Mouse (Mus musculus): Measurements from ENCODE around the gene Tnfsf12.
A peak's percentile ranks its signal among the peaks of the same experiment; 100 is the strongest.
"Not testable (repeated sequence)": the region's sequence is repeated elsewhere in the genome, so short reads cannot be mapped to it uniquely, and the experiment has no call there.

Gene Tnfsf12

DNA sequence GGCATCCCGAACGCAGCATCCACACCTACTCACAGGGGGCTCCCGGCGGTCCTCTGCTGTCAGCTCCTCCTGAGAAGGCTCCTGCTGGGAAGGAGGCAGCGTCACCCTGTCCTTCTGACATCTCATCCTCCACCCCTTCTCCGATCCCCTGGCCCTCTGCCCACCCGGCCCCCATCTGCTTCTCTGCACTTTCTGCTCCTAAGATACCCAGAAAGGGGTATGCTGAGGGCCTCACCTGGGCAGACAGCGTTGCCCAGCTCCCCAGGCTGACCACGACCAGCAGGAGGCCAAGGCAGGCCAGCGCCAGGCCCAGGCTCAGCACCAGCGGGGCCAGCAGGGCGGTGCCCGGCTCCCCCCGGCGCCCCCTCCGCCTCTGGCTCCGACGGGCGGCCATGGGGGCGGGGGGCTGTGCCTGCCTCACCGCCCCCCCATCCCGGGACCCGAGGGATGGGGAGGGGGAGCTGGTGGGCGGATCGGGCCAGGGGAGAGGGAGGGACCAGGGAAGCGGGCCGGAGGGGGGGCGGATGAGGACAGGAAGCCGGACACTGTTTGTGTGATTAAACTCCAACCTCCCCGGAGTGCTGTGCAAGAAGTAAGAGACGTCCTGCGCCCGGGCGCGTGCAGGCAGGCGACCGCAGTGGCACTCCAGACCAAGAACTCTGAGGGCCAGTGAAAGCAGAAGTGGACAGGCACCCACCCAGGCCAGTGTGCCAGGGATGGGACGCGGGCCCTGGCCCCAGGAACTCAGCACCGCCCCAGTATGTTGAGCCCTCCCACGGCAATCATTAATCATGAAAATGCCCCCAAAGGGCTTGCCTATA is at the start of gene Tnfsf12, which contains the start of gene Tnfsfm13:
Gene Tnfsf12, minus strand, starts transcription at position 489 of the 821 bp plus-strand sequence.
Gene Tnfsfm13, minus strand, starts transcription at position 738 of the 821 bp plus-strand sequence.
- no peak for DNase-seq

DNA sequence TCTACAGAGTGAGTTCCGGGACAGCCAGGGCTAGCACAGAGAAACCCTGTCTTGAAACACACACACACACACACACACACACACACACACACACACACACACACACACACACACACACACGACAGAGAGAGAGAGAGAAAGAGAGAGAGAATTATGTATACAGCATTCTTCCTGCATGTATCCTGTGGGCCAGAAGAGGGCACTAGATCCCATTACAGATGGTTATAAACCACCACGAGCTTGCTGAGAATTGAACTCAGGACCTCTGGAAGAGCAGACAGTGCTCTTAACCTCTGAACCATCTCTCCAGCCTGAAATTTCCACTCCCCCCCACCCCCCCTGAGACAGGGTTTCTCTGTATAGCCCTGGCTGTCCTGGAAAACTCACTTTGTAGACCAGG is 35.8 kb upstream of the Tnfsf12 start:
- not testable (repeated sequence) for DNase-seq

DNA sequence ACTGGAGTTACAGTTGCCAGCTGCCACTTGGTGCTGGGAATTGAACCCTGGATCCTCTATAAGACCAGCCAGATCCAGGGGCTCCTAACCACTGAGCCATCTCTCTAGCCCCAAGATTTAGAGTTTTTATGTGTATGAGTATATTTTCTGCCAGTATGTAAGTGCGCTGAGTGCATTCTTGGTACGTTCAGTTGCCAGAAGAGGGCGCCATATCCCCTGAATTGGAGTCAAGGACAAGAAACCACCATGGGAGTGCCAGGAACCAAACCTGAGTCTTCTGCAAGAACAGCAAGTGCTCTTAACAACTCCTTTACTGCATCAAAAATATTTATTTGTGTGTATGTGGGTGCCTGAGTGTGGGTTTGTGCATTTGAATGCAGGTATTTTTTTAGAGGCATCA is 33.4 kb upstream of the Tnfsf12 start:
- peak; percentile 76 for DNase-seq

DNA sequence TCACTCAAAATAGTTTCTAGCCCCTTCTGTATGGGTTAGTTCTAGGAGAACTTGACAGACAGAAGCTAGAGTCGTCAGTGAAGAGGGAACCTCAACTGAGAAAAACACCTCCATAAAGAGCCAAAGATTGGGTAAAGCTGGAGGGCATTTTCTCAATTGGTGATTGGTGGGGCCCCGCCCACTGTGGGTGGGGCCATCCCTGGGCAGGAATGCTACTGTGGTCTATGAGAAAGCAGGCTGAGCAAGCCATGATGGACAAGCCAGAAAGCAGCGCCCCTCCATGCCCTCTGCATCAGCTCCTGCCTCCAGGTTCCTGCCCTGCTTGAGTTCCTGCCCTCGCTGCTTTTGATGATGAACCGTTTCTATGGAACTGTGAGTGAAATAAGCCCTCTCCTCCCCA is 30.3 kb upstream of the Tnfsf12 start:
- no peak for DNase-seq

DNA sequence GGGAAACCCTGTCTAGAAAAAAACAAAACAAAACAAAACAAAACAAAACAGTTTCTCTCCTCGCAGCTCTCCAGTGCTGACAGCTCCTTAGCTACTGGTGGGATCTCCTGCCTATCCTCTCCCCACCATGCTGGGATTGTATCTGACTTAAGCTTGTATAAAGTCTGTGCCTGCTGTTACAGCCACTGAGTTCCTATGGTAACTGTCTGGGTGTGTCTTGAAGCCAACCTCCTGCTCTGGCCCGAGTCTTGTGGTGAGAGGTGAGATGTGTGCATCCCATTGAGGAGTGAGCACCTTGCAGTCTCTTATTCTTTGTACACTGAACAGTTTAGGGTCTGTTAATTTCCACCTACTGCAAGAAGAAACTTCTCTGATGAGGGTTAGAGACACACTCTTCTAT is 27.4 kb upstream of the Tnfsf12 start:
- DNase-seq, result no peak

DNA sequence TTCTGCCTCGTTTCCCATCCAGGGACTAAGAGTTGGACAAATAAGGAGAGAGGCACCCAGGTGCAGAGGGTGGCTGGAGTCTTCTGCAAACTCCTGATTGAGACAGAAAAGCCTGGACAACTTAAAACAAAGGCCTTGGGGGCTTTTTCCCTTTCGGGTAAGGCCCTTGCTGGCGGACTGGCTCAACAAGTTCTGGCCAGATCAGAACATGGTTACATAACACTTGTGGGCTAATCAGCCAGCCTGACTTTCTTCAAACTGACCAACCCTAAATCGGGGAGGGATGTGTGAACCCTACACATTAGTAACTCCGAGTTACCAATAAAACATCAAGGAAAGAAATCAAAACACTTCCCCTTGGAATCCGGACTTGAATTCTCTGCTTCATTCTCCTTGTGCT is 25.2 kb upstream of the Tnfsf12 start:
- DNase-seq, result no peak

DNA sequence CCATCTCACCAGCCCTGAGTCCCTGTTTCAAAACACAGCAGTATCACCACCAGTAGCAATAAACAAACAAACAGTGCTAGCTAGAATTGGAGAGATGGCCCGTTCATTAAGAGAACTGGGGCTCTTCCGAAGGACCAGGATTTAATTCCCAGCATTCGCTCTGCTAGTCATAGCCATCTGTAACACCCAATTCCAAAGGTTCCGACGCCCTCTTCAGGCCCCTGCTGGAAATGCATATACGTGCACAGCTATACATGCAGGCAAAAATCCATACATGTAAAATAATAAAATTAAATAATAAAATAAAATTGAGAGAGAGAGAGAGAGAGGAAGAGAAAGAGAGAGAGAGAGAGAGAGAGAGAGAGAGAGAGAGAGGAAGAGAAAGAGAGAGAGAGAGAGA is 23.8 kb upstream of the Tnfsf12 start:
- no peak for DNase-seq

DNA sequence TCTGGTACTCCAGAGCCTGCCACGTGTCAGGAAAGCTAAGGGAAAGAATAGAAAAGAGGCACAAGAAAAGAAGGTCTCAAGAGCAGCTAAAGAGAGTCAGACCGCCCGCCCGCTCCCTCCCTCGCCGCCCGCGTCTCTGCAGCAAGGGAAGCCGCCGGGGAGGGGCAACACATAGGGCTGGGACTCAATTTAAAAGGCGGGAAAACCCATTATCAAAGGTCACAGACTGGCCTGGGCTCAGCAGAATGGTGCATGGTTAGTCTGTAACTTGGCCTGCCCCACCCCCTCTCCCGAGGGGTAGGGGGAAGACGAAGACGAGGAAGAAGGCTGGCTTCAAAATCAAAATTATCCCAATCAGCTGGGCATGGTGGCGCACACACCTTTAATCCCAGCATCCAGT is 23.0 kb upstream of the Tnfsf12 start:
- no peak for DNase-seq

DNA sequence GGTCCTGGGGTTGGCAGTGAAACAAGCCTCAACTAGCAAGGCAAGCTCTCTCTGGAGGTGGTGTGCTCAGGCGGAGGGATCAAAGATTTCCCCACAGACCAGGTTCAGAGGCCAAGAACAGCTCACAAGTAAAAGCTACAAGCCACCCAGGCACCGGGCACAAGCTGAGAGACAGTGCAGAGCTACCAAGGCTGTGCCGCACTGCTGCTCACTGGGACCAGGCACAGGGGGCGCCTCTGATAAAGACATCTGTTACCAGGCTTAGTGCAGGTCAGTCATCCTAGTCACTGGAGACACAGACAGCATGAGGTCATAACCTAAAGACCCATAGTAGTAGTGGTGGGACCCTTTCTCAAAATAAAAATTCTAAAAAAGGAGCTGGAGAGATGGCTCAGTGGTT is 21.3 kb upstream of the Tnfsf12 start:
- no peak for DNase-seq

DNA sequence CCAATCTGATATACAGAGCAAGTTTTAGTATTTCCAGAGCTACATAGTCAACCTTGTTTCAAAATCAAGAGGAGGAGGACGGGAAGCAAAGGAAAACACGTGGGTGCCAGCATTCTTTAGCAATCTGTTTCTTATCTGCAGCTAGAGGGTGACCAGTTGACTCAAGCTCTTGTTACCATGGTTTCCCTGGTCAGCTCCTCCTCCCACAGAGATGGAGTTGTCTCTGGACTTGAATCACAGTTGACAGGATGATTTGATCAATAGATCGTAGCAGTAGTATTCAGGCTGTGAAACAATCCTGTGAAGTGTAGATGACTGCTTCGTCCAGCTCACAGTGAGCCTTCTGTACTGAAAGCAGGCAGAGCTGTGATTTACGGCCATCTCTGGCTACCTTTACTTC is 20.3 kb upstream of the Tnfsf12 start:
- DNase-seq, result no peak

DNA sequence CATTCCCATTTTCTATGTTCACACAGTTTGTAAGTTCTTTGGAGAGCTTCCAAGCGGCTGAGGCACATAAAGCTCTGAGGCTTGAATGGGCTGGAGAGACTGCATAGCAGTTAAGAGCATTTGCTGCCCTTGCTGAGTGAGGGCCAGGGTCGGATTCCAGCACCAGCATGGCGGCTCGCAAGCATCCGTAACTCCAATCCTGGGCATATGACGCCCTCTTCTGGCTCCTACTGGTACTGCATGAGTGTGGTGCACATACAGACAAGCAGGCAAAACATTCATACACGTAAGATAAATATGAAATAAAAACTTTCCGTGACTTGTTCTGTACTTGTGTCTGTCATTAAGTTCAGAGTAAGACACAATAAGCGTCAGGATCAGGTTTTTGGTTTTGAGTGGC is 19.8 kb upstream of the Tnfsf12 start:
- no peak for DNase-seq

DNA sequence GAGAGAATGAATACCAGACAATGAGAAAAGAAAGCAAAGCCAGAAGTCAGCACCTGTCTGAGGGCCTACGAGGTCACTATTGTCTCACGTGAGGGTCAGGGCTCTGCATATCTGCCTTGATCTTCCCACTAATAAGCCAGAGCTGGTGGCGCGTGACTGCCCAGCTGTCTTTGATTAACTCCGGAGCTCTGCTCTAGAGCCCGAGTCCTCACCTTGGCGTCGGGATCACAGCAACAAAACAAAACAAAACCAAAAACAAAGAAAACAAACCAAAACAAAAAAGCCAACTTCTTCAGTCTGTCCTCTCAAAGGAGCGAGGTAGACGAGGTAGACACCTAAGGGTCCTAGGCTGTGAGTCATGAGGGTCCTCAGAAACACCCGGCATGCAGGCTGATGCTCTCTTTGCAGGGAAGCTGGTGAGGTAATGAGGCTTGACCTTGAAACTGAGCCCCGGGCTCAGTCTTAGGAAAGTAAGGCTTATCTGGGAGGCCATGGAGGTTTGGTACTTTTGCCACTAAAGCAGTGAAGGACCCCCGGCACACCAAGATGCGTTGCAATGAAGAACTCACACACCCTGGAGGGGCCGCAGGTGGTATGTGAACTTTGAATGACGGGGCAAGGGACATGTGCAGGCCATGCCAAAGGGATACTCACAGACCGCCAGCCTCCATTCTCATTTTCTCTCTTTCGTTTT is 19.1 kb upstream of the Tnfsf12 start:
- no peak for DNase-seq

DNA sequence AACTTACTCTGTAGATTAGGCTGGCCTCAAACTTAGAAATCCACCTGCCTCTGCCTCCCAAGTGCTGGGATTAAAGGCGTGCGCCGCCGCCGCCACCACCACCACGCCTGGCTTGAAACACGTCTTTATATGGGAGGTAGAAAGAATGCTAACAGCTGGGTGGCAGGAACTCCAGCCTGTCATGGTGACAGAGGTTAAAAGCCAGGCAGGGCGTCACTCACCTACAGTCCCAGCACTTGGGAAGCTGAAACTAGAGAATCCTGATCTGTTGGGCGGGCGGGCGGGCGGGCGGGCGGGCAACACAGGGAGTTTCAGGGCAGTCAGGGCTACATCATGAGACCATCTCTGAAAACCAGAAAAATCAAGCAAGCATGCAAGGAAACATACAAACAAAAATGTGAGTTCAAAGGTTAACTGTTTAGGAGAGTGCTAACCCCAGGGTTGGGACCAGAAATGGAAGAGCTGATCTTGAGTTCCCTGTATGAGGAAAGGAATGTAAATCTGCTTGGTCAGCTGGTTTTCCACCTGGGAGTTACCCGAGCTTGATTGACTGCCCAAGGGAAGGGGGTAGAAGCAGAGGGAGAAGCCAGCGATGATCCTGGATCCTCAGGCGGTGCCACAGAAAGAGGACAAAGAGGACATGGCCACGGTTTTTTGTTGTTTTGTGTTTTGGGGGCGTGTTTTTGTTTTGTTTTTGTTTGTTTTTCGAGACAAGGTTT is 17.5 kb upstream of the Tnfsf12 start:
- no peak for DNase-seq

DNA sequence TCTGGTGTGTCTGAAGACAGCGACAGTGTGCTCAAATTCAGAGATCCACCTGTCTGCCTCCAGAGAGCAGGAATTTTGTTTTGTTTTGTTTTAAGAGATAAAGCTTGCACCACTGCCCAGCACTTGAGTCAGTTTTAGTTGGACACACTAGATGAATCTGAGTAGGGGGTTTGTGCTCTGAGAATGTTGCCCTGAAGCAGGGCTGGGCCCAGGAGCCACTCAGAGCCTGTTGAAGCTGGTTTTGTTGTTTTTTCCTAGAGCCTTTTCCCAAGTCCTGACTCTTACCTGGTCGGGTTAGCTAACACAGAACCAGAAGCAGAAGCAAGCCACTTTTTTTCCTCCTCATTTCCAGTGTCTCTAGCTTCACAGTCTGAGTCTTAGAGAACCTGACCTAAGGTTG is 15.4 kb upstream of the Tnfsf12 start:
- DNase-seq, result no peak

DNA sequence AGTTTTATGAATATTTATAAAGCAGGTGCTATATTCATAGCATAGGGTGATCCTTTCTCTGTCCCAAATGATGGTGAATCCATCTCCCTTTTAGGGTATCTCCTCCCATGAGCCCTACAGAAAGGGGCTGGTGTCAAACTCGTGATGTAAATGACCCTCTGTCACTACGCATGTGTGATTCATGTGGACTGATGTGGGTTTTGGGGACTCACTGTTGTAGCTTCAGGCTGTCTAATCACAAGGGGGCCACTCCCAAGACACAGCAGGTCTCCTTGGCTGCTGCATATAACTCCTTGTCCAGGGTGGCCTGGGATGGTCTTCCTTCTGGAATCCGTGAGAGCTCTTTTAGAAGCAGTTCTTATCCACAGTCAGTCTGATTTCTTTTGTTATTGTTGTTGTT is 14.8 kb upstream of the Tnfsf12 start:
- no peak for DNase-seq

DNA sequence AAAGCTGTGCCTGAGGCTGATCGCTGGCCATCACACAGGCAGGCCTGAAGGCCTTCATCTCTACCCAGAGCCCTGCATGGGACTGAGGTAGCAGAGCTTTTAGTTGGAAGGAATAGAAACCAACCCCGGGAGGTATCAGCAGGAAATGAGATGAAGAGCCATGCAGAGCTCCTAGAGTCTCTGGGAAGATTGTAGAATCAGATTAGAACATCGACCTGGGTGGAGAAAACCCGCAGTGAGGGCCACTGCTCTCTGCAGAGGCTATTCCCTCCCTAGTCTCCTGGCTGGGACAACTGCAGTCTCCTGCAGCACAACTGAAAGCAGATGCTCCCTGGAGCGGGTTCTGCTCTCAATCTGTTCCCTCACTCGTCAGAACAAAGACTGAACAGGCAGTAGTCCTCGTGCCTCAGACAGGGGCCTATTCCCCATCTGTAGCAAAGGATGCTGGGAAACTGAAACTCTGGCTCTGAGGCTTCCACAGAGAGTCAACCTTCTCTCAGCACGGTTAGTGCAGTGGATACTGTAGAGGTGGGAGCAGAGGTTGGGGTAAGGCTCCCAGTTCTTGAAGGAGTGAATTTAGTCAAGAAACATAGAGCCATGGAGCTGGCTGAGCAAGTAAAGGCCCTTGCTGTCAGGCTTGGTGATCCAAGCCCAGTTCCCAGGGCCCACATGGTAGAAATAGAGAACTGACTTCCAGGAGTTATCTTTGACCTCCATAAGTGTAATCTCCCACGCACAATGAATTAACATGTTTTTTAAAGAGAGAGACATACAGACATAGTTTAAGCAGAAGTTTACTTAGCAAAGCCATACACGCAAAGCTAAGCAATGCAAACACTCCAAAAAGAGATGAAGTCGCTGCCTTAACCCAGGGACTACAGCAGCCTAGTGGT is 14.2 kb upstream of the Tnfsf12 start:
- DNase-seq, result no peak

DNA sequence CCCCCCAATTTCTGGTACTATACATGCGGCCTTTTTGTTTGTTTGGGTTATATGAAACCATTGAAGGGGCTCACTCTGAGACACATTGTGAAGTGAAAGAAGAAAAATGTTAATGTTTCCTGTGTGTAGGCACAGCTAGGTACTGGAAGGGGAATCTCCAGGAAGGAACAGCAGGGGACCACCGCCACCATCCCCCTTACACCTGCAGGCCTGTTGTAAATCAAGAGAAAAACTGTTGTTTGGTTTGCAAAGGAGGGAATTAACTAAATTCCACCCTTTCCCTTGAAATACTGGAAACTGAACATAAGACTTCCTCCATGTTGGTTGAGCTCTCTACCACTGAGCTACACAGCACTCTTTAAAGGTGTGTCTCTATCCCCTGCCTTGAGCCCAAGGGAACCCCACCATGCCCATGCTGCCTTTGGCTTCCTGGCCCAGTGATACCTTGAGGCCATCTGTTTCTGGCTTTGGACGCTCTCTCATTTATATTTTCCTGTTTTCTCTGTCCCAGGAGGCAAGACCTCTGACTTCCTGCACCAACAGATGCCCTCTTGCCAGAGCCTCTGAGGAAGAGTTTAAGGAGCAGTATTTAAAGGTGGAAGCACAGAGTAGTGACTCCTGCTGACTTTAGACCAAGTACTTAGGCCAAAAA is 13.1 kb upstream of the Tnfsf12 start:
- no peak for DNase-seq

DNA sequence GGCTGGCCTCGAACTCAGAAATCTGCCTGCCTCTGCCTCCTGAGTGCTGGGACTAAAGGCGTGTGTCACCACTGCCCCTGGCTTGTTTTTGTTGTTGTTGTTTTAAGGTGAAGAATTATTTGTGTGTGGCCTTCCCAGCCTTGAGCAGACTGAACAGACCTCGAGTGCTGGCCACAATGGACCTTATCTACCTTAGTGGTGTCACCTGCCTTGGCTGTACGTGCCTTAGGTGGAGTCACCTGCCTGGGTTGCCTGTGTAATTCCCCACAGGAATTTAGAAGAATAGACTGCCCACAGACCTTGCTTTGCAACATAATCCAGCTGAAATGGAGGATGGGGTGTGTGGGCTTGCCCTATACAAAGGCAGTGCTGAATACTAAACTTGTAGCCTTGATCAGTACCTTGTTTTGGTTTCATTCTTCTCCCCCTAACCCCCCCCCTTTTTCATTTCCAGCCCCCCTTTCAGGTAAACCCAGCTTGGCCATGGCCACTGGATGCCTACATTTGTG is 12.3 kb upstream of the Tnfsf12 start:
- DNase-seq, result no peak

DNA sequence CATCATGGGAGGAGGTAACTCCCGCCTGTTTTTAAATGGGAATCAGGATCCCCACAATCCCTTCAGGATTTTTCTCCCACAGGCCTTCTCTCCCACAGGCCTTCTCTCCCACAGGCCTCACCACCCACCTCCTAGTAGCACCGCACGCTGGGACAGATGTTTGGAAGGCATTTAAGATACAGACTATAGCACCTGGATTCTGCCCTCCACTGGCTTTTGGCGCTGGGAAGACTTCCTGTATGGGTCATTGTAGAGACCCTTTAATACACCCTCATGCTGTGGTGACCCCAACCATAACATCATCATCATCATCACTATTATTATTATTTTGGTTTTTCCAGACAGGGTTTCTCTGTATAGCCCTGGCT is 11.8 kb upstream of the Tnfsf12 start:
- no peak for DNase-seq

DNA sequence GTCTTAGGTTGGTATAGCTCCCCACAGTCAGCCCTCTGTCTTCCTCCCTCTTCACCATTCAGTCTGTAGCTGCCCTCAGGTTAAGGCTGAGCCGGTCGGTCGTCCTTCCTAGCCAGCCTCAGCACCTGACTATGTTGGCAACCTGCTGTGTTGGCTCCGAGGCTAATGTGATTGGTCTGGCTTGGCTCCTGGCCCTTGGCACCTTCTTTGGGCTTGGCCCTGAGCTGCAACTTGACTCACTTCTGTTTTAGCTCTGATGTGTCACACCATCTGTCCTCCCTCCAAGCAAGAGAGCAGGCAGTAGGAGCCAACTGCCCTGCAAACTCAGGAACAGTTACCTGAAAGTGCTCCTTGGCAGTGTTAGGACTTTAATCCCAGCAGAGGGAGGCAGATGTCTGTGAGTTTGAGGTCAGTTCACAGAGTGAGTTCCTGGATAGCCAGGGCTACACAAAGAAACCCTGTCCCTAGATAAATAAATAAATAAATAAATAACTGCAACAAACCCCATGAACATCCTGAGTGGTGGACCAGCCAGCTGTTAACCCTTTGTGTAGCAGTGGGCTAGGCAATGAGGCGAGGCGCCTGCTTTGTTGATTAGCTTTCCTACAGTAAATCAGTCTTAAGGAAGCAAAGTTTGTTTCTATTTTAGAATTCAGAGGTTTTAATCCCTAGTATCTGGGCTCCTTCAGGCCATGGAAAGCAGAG is 11.3 kb upstream of the Tnfsf12 start:
- DNase-seq, result no peak

DNA sequence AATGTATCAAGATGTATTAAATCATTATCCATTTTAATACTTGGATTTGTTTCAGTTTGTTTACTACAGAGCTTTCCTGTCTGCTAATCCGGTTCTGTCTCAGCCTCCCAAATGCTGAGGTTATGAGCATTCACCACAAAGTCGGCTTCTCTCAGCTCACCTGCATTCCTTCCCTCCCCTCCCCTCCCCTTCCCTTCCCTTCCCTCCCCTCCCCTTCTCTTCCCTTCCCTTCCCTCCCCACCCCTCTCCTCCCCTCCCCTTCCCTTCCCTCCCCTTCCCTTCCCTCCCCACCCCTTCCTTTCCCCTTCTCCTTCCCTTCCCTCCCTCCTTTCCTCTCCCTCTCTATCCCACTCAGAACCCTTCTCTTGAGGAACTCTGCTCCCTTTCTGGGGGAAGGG is 9.0 kb upstream of the Tnfsf12 start:
- DNase-seq, result no peak
